ENCODE assay signal across 12 mouse cellular contexts in the genomic region with DNA sequence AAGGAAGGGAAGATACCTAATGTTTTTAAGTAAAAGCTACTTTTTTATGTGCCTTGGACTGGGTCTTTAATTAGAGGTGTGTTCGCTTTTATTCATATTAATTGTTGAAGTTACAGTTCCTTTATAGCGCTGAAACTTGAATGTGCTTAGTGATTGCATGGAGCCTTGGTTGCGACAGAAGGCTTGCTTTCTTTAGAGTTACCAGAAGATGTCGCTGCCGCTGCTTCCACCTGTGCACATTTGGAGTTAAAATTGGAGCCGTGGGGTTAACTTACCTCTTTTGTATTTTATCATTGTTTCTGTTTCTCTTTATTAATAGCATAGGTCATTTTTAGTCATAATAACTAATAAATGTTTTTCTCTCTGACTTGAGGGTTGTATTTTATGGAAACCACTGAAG. TPM values are rescaled to one million over a fixed set of nuclear protein-coding genes. Genes with fewer than 3 reads are reported as not detected.
DNase-seq lines count a peak whose midpoint lies in the region; ATAC-seq and TF ChIP-seq lines count a peak whose summit lies in the region.
"Had no signal": no experiment of that assay in that cellular context is flagged by ENCODE, and none has a peak within 500 bp of the region (broad histone marks: within the 10 kb centered on the region; RNA-seq: fewer than 3 reads in every experiment).

No protein-coding gene starts in this region.

- no peak for DNase-seq in gastrocnemius, adult 2 months
- no peak for DNase-seq in gastrocnemius, postnatal 25 days
- DNase-seq in lung, postnatal 0 days (ENCODE audit: low spot score) = no peak
- no peak for DNase-seq in lung, postnatal 25 days (ENCODE audit: low spot score)
- DNase-seq in stomach, postnatal 0 days (ENCODE audit: low spot score) = no peak
- no peak for DNase-seq in adrenal gland, adult 2 months
- DNase-seq in cerebellum, adult 11 months = no peak
- DNase-seq: embryo, embryonic 11 days; liver, embryonic 13.5 days had no signal

- no peak overlapping the region for H3K4me3 ChIP-seq in gastrocnemius, adult 2 months
- no peak overlapping the region for H3K4me3 ChIP-seq in lung, postnatal 0 days (ENCODE audit: low read depth, low read length)
- no peak overlapping the region for H3K4me3 ChIP-seq in cortical plate, adult 2 months (ENCODE audit: insufficient read depth, low read length)
- no peak overlapping the region for H3K4me3 ChIP-seq in stomach, postnatal 0 days (ENCODE audit: low read depth, low read length)
- H3K4me3 ChIP-seq: forebrain, embryonic 10.5 days; liver, embryonic 13.5 days; midbrain, embryonic 12.5 days had no signal

- H3K4me2 ChIP-seq in lung, postnatal 0 days (replicated peaks; ENCODE audit: low read depth, low read length) = no peak overlapping the region
- no peak overlapping the region for H3K4me2 ChIP-seq in stomach, postnatal 0 days (replicated peaks; ENCODE audit: low read depth)
- H3K4me2 ChIP-seq: liver, embryonic 13.5 days; midbrain, embryonic 12.5 days had no signal

- H3K4me1 ChIP-seq in lung, postnatal 0 days (ENCODE audit: insufficient read depth, low read depth, low read length) = no peaks in the 10 kb centered on the region
- H3K4me1 ChIP-seq in cortical plate, adult 2 months (ENCODE audit: control insufficient read depth, insufficient read depth, low read length) = no peaks in the 10 kb centered on the region
- H3K4me1 ChIP-seq in stomach, postnatal 0 days (replicated peaks; ENCODE audit: control insufficient read depth, insufficient read depth) = no peaks in the 10 kb centered on the region
- H3K4me1 ChIP-seq: forebrain, embryonic 10.5 days; midbrain, embryonic 12.5 days had no signal

- H3K36me3 ChIP-seq in lung, postnatal 0 days (ENCODE audit: insufficient read depth, low read length) = no peaks in the 10 kb centered on the region
- no peaks in the 10 kb centered on the region for H3K36me3 ChIP-seq in stomach, postnatal 0 days (ENCODE audit: control insufficient read depth, insufficient read depth, low read length)
- H3K36me3 ChIP-seq: liver, embryonic 13.5 days had no signal

- TF ChIP-seq EP300 in lung, postnatal 0 days (IDR thresholded peaks at IDR 0.05) = no peak
- TF ChIP-seq EP300 in stomach, postnatal 0 days (optimal IDR thresholded peaks at IDR 0.05) = no peak

- ATAC-seq in lung, postnatal 0 days = no peak
- ATAC-seq in stomach, postnatal 0 days (ENCODE audit: low FRiP score, low TSS enrichment) = no peak

- no peak overlapping the region for H3K9ac ChIP-seq in lung, postnatal 0 days (replicated peaks; ENCODE audit: low read depth)
- H3K9ac ChIP-seq in stomach, postnatal 0 days (ENCODE audit: low read length) = no peak overlapping the region
- H3K9ac ChIP-seq: liver, embryonic 13.5 days; midbrain, embryonic 12.5 days had no signal

- 68% methylated on average over 6 of the region's 6 CpGs for WGBS in lung, postnatal 0 days
- WGBS in stomach, postnatal 0 days = 63% methylated on average over 6 of the region's 6 CpGs

- no peaks in the 10 kb centered on the region for H3K27me3 ChIP-seq in lung, postnatal 0 days (replicated peaks; ENCODE audit: insufficient read depth, low read length)
- no peaks in the 10 kb centered on the region for H3K27me3 ChIP-seq in stomach, postnatal 0 days (ENCODE audit: control insufficient read depth, insufficient read depth, low read length)
- H3K27me3 ChIP-seq: liver, embryonic 13.5 days; midbrain, embryonic 12.5 days had no signal

- TF ChIP-seq POLR2A in cortical plate, adult 2 months (IDR thresholded peaks at IDR 0.05; ENCODE audit: extremely low read depth, insufficient read depth, low read length) = no peak

- no peaks in the 10 kb centered on the region for H3K9me3 ChIP-seq in lung, postnatal 0 days (ENCODE audit: low read length)
- H3K9me3 ChIP-seq in stomach, postnatal 0 days (ENCODE audit: control insufficient read depth, low read length) = no peaks in the 10 kb centered on the region
- H3K9me3 ChIP-seq: forebrain, embryonic 10.5 days; liver, embryonic 13.5 days; midbrain, embryonic 12.5 days had no signal

- intact Hi-C loops in gastrocnemius, adult 2 months (cut with DNase I) = no loop called here

- TF ChIP-seq CTCF in gastrocnemius, adult 2 months (IDR thresholded peaks at IDR 0.05) = peak; percentile 31; the same call in 1 of the 2 replicates
- peak; percentile 60 for TF ChIP-seq CTCF in lung, postnatal 0 days (IDR thresholded peaks at IDR 0.05)
- peak; percentile 38; the same call in 1 of the 2 replicates for TF ChIP-seq CTCF in cortical plate, adult 2 months (IDR thresholded peaks at IDR 0.05; ENCODE audit: extremely low read depth, insufficient read depth, low read length)
- TF ChIP-seq CTCF in stomach, postnatal 0 days (IDR thresholded peaks at IDR 0.05; ENCODE audit: low read depth) = peak; percentile 65

- no peak overlapping the region for H3K27ac ChIP-seq in gastrocnemius, adult 2 months
- H3K27ac ChIP-seq in lung, postnatal 0 days (ENCODE audit: low read length) = no peak overlapping the region
- H3K27ac ChIP-seq in cortical plate, adult 2 months (ENCODE audit: insufficient read depth, low read length) = no peak overlapping the region
- H3K27ac ChIP-seq in stomach, postnatal 0 days (replicated peaks) = no peak overlapping the region
- H3K27ac ChIP-seq: forebrain, embryonic 10.5 days; liver, embryonic 13.5 days; midbrain, embryonic 12.5 days had no signal

RNA-seq across cellular contexts. Expression of a gene that starts 36.5 kb away (rescaled TPM):
- 1 to 10 TPM; 4.0 to 6.3 TPM for total RNA-seq in gastrocnemius, adult 2 months (2021)
- 1 to 10 TPM; 4.2 to 6.9 TPM for total RNA-seq in gastrocnemius, postnatal 25 days (2021)
- 3.3 and 4.7 TPM in 2 replicates for polyA plus RNA-seq in lung, postnatal 0 days (2015; fragmentation: Nextera tagmentation; extraction: Ambion mirVana)
- 18.4 and 20.2 TPM in 2 replicates for polyA plus RNA-seq in cortical plate, adult 2 months (2012; rRNA removed)
- 3.7 and 4.5 TPM in 2 replicates for polyA plus RNA-seq in stomach, postnatal 0 days (2015; fragmentation: Nextera tagmentation; extraction: Ambion mirVana)
- 10 to 100 TPM in 1 of 2 experiments, 1 to 10 TPM in 1; 9.9 to 14.0 TPM for total RNA-seq in adrenal gland, adult 2 months (2021)
- 4.2 and 4.4 TPM in 2 replicates for polyA plus RNA-seq in adrenal gland, adult 2 months (2012; rRNA removed)
